Mouse (Mus musculus) retina, adult 2 months (tissue): ENCODE results near the gene Ptcd3.
"Not testable (repeated sequence)": the region's sequence is repeated elsewhere in the genome, so short reads cannot be mapped to it uniquely, and the experiment has no call there.

ENCODE experiments used
- DNase-seq: peaks from one replicate; pipeline ENCODE4 v3.0.0-alpha.2; 2012; ENCODE audit warnings: low read depth, low spot score

The Ptcd3 gene

DNA sequence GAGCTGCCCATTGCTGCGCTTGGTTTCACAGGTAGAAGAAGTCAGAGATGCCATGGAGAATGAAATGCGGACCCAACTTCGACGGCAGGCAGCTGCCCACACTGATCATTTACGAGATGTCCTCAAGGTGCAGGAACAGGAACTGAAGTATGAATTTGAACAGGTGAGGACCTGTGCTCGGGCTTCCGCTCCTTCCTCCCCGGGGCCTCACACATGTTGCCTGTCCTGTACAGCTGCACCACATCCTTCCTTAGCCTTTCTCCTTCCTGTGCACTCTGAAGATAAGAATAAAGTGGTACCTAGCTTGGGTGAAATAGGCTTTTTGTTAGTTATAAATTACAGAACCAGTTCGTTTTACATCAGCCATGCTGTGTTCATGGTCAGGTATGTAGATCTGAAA lies 37.2 kb downstream of the Ptcd3 start:
- no peak for DNase-seq

DNA sequence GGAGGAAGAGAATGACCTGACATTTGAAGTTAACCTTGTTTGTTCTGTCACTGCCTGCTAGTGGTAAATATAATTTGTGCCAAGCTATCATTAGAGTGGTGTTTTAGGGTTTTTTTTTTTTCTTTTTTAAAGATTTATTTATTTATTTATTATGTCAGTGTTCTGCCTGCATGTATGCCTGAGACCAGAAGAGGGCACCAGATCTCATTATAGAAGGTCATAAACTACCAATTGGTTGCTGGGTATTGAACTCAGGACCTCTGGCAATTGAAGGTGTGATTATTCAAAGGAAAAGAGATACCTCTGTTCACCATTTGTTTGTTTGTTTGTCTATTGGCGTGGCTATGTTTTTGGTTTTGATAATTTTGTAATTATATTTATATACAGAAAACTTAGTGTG lies 39.7 kb downstream of the Ptcd3 start:
- DNase-seq, result no peak

DNA sequence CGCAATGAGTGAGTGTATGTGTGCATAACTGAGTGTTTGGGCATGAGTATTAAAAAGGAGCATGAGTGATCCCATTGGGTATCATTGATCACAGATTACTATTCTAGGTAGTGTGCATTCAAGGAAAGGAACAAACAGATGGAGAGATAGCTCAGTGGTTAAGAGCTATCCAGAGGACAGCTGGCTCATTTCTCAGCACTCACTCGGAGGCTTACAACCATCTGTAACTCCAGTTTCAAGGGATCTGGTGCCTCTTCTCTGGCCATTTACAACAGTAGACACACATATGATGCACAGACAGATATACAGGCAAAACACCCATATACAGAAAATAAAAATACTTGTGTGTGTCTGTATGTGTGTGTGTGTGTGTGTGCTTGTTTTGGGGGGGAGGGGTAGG lies 40.8 kb downstream of the Ptcd3 start:
- DNase-seq, result no peak

DNA sequence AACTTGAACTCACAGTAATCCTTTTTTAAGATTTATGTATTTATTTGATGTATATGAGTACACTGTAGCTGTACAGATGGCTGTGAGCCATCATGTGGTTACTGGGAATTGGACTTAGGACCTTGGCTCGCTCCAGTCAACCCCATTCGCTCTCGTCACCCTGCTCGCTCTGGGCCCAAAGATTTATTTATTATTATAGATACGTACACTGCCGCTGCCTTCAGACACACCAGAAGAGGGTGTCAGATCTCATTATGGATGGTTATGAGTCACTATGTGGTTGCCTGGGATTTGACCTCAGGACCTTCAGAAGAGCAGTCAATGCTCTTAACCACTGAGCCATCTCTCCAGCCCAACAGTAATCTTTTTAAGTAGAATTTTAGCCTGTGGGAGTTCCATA lies 61.6 kb downstream of the Ptcd3 start:
- not testable (repeated sequence) for DNase-seq

DNA sequence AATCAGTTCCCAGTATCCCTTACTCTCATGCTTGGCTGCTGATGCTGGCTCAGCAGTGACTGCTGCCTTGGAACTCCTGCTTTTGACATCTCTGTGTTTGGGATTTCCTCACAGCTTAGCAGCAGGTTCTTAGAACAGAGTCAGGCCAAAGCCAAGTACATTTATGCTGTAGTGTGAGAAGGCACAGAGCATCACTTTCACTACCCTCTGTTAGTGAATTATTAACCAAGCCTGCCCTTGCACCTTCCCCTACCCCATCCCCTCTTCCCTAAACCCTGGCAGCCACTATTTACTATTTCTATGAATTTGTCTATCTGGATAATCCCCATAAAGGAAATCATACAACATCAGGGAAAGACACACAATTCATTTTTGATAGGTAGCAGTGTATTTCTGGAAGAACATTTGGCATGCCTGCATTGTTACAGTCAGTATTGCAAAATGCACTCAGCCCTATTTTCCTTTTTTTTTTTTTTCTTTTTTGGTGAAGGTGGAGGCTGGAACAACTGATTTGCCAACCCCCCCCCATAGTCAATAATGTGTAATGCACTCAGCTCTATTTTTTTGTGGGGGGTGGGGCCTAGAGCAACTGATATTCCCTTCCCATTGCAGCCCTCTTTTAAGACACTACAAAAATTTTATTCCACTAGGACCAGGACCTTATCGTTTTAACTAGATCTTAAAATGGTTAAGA lies 67.8 kb downstream of the Ptcd3 start:
- DNase-seq, result no peak

DNA sequence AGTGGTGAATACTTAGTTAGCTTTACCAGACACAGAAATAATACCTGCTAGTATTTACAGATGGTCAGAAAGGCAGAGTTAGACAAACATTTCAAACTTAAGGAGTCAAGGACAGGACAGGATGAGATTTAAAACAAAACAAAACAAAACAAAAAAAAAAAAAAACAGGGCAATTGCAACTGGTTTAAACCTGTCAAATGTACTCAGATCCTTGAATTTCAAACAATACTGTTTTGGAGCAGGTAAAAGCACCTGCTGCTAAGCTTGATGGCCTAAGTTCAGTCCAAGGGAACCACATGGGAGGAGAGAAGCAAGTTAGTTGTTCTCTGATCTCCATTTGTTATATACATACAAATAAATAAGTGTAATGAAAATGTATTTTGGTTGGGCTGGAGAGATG lies 68.7 kb downstream of the Ptcd3 start:
- DNase-seq, result no peak

DNA sequence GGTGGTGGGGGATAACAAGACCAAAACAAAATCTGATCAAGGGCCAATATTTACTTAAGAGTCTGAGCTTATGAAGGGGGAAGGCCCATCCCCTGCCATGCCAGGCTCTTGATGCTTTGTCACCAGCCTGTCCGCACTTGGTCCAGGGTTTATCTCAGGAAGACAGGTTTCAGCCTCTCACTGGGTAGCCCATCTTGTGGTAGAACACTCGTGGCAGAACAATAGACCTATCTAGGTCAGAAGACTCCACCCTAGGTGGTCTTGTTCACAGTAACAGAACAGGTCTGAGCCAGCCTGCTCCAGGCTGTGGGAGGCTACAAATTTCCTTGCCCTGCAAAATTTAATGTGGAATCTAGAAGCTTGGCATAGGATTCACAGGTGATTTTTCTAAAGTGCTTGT lies 71.7 kb downstream of the Ptcd3 start:
- no peak for DNase-seq

DNA sequence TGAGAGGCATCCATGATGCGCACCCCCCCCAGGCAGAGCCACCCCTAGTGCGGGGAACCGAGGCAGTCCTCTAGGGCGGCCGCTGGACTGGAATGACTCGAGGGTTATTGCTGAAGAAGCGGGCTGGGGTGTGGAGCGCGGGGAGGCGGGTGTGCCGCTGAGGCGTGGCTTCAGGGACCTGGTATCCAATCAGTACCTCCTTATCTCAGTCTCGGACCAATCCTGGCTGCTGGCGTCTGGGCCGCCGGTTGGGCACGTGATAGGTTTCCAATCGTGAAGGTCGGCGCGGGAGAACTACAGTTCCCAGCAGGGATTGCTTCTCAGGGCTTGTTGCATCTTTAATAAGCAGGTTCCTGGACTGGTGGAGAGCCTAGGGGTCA lies 77.0 kb downstream of the Ptcd3 start:
- peak; percentile 88 for DNase-seq

DNA sequence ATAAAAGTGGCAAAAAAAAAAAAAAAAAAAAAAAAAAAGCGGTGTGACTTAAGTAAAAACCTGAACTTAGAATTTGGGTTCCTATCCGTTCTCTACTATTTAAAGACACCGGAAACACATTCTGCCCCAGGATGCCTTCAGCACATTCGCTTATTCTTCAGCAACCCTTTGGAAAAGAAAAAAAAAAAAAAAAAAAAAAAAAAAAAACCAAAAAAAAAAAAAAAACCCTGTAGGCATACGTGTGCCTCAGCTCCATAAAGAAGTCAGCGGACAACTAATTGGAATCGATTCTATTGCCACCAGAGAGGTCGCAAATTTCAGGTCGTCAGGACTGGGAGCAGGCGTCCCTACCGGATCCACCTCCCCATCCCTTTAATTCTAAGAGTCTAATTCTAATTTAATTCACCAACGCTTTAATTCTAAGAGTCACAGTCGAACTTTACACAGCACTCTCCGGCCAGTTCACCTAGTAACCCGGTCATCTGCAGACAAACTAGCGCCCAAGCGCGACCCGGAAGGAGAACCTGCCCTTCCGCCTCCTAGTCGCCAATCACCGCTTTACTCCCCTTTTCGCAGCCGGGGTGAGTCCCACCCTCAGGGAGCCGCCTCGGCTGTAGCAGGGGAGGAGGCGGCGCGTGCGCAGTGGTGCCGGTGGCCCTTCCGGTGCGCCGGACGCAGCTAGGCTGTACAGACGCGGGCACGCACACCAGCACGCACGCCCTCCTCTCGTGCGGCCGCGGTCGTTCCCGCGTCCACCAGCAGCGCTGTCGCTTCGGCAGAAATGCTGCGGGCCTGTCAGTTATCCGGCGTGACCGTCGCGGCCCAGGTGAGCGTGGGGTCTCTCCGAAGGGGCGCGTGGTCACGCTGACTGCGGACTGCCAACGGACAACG lies 77.6 kb downstream of the Ptcd3 start, which contains the start of gene Immt:
Gene Immt (plus strand): TSS at position 642 of the 891 bp plus-strand sequence.
- peak; percentile 94 for DNase-seq
